Mouse (Mus musculus) layer of hippocampus, adult 2 months (tissue): ENCODE measurements around the gene Gcnt3. TPM values are rescaled to one million over a fixed set of nuclear protein-coding genes. Genes with fewer than 3 reads are reported as not detected.
"Not testable (repeated sequence)": the region's sequence is repeated elsewhere in the genome, so short reads cannot be mapped to it uniquely, and the experiment has no call there.

Source experiments
- DNase-seq, 2 experiments: peaks; one replicate each; pipeline ENCODE4 v3.0.0; 2022; ENCODE audit warnings: low spot score in 2 of 2
- H3K27ac ChIP-seq: fragments of 200-600 bp; 2 replicates; pipeline ENCODE4 v1.8.1; 2022
- H3K4me3 ChIP-seq: fragments of 200-600 bp; 2 replicates; pipeline ENCODE4 v1.8.1; 2022; ENCODE audit warnings: mild to moderate bottlenecking
- CTCF ChIP-seq: fragments of 200-600 bp; conservative IDR thresholded peaks from 2 replicates; pipeline ENCODE4 v1.8.1; 2022; ENCODE audit warnings: antibody characterized with exemption, mild to moderate bottlenecking, moderate library complexity
- total RNA-seq, 2 experiments: library from RNA; stranded (reverse); gene quantifications; 2 replicates each; pipeline ENCODE4 v1.2.3; 2021

The Gcnt3 gene
- total RNA-seq, 2 experiments from 2014 or later = not detected

- no peak for TF ChIP-seq CTCF
- DNase-seq = no peak
- H3K27ac ChIP-seq = no peak overlapping the region
- no peak overlapping the region for H3K4me3 ChIP-seq
These were observed 3.2 kb downstream of the Gcnt3 start for GRCm38 (mm10) chr9:70034702-70035101.

GRCm38 (mm10) chr9:70033056-70033455, 4.8 kb downstream of the Gcnt3 start:
- Histone ChIP-seq H3K27ac (no peak overlapping the region), H3K4me3 (no peak overlapping the region)
- DNase-seq = no peak
- no peak for TF ChIP-seq CTCF

- H3K27ac ChIP-seq = no peak overlapping the region
- no peak overlapping the region for H3K4me3 ChIP-seq
- TF ChIP-seq CTCF = no peak
- no peak for DNase-seq
These were observed 5.7 kb downstream of the Gcnt3 start for GRCm38 (mm10) chr9:70032167-70032566.

DNA sequence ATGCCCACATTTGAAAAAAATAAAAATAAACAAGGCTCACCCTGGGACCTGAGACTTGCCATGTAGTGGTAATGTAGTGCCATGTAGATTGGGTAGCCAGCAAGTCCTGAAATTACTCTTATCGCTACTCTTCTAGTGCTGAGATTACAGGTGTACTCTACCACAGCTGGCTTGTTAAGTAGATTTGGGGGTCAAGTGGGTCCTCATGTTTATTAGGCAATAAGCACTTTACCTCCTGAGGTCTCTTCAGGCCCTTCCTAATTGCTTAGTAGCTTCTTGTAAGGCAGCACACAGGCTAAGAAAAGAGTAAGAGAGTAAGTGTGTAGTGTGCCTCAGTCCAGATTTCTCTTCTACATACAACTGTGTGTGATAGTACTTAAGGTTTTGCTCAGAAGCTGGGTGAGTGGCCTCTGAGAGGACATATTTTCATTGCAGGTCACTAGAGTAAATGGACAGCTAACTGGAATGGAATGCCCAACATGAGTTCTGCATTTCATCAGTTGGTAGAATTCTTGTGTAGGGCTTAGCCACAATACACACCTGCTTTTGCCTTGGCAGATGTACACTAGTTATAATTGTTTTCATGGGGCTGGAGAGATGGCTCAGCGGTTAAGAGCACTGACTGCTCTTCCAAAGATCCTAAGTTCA, 12.4 kb downstream of the Gcnt3 start:
- no peak overlapping the region for H3K4me3 ChIP-seq
- no peak overlapping the region for H3K27ac ChIP-seq
- DNase-seq = no peak
- no peak for TF ChIP-seq CTCF

- no peak overlapping the region for H3K27ac ChIP-seq
- no peak for DNase-seq
- no peak overlapping the region for H3K4me3 ChIP-seq
- TF ChIP-seq CTCF = no peak
These were observed 13.2 kb downstream of the Gcnt3 start for GRCm38 (mm10) chr9:70024648-70025047.

DNA sequence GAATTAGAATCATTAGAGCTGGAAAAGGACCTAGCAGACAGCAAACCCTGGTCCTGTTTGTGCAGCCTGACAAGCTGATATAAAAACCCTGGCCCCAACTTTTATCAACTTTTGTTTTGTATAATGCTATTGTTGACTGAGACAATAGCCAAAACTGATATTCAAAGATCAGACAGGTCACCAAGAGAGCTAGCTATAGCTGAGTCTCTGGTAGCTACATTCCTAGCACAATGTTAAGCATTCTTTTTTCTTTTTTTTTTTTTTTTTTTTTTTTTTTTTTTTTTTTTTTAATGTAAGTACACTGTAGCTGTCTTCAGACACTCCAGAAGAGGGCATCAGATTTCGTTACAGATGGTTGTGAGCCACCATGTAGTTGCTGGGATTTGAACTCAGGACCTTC, 14.3 kb downstream of the Gcnt3 start:
- DNase-seq, H3K4me3 ChIP-seq, H3K27ac ChIP-seq: not testable (repeated sequence)

DNA sequence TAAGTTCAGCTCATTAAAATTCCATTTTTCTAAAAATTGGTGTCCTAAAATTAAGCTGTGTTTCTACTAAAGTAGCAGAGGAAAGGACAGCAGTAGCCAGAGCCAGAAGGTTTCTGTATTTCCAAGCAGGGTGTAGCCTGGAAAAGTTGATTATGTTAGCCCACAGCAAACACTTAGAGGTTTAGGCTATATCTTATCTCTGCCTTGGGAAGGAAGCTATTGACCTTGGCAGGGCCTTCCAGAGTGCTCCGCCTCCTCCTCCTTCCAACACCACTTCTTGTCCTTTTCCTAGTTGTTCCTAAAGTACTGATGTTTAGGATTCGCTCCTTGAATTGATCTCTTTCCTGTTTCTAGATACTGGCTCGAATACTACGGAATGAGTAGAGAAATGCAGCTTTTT, 15.8 kb downstream of the Gcnt3 start:
- DNase-seq = no peak
- no peak for TF ChIP-seq CTCF
- Histone ChIP-seq H3K27ac (no peak overlapping the region), H3K4me3 (no peak overlapping the region)

DNA sequence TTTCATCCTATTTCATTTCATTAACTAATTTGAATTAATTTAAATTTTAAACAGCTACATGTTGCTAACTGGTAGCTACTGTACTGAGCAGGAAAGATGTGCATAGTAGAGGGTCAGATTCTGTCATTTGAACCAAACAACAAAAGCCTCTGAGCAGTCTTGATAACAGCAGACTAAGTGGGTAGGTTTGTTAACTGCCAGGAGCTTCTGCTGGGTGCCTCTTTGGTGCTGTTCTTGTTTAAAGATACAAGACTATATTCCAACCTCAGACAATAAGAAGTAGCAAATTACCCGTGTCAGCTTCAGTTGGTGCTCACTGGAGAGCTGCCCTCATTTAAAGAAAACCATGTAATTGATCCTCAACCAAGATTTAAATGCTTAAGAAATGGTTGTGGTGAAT, 16.3 kb downstream of the Gcnt3 start:
- no peak for TF ChIP-seq CTCF
- H3K4me3 ChIP-seq = no peak overlapping the region

GRCm38 (mm10) chr9:70018879-70019278, 19.0 kb downstream of the Gcnt3 start:
- peak; percentile 86 for TF ChIP-seq CTCF
- no peak for DNase-seq
- no peak overlapping the region for H3K4me3 ChIP-seq
- no peak overlapping the region for H3K27ac ChIP-seq

More for the DNA sequence above, 16.3 kb downstream of the Gcnt3 start:
- no peak overlapping the region for H3K27ac ChIP-seq
- DNase-seq = no peak

- DNase-seq = no peak
- Histone ChIP-seq H3K27ac (no peak overlapping the region), H3K4me3 (no peak overlapping the region)
- TF ChIP-seq CTCF = no peak
These were observed 22.3 kb downstream of the Gcnt3 start for GRCm38 (mm10) chr9:70015632-70016031.

DNA sequence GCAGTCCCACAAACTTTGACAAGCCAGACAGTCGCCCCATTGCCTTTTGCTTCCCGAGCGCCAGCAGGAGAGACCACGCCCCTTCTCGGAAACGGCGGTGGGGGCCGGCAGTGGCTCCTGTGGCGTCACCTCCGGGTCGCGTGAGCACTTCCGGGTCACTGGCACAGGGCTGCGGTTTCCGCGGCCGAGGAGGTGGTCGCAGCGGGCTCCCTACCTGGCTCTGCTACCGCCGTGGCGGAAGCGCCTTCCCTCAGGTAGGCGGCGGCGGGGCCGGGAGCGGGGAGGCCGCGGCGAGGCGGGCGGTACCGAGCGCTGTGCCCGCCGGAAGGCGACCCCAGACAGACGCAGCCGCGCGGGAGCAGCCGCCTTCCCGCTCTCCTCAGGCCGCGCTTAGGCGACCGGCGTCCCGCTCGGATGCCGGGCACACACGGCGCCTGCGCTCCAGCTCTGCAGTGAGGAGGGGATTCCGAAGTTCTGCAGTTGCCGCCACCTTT, 25.4 kb downstream of the Gcnt3 start, which contains the start of gene Gtf2a2:
TSS of gene Gtf2a2 (plus strand) at position 143 of the 494 bp plus-strand sequence.
- Histone ChIP-seq H3K27ac (peak within 1 kb of the TSS; percentile 95), H3K4me3 (peak within 1 kb of the TSS; percentile 95)
- TF ChIP-seq CTCF = no peak
- DNase-seq = peak; percentile 88 to 92

- no peak for DNase-seq
- H3K4me3 ChIP-seq = peak overlapping the region; percentile 95
- peak overlapping the region; percentile 95 for H3K27ac ChIP-seq
- TF ChIP-seq CTCF = no peak
These were observed 26.1 kb downstream of the Gcnt3 start for GRCm38 (mm10) chr9:70011537-70012407.

DNA sequence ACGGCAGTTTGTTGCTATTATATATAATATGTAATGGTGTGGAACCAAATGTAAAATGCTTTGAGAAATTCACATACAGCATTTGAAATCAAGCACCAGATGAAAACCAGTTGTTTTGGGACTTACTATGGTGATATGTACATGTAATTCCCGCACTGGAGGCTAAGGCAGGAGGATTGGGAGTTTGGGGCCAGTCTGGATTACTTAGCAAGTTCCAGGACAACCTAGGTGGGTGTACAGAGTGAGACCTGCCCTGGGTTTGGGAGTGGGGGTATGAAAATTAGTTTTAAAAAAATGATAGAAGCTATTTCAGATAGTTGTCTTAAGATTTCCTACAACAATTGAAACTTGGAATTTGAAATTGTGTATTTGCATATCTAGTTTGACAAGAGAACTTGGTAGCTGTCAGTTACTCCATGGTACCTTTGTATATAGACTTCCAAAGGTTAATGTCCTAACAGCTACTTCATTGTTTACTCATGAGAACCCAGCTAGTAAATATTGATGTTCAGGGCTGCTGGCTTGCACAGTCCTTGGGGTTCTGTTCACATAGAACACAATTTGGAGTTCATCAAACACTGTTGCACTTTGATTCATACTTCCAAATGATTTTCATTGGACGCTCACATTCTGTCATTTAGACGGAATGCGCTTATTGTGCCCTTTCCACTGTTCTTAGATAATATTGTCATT, 27.0 kb downstream of the Gcnt3 start:
- H3K27ac ChIP-seq = no peak overlapping the region
- TF ChIP-seq CTCF = no peak

More for the DNA sequence above, 27.0 kb downstream of the Gcnt3 start:
- H3K4me3 ChIP-seq = no peak overlapping the region
- DNase-seq = no peak
